Mouse (Mus musculus) neural tube, embryonic 14.5 days (tissue): ENCODE data around the gene Camsap3. TPM values are rescaled to one million over a fixed set of nuclear protein-coding genes. Genes with fewer than 3 reads are reported as not detected.

ENCODE experiments used
- polyA plus RNA-seq: library from polyadenylated mRNA; unstranded; fragments of >200 nt; fragmentation: Nextera tagmentation; extraction: Ambion mirVana; gene quantifications from 2 replicates; pipeline ENCODE4 v1.2.1, GENCODE M21; 2014

The Camsap3 gene
- polyA plus RNA-seq, 1 experiment from 2014 or later, result 52.9 TPM

Other genes starting within 250 kb of the Camsap3 start
- not detected in 2 replicates for gene A430078G23Rik, start 233.9 kb upstream of the Camsap3 start, polyA plus RNA-seq
- 11.4 and 12.3 TPM in 2 replicates for gene Arhgef18, start 194.3 kb upstream of the Camsap3 start, polyA plus RNA-seq
- 2.6 TPM in 2 replicates for gene Pex11g, start 119.6 kb upstream of the Camsap3 start, polyA plus RNA-seq
- 0.35 and 0.66 TPM in 2 replicates for gene Tex45, start 116.4 kb upstream of the Camsap3 start, polyA plus RNA-seq
- 26.4 and 43.5 TPM in 2 replicates for gene Zfp358, start 94.2 kb upstream of the Camsap3 start, polyA plus RNA-seq
- 64.9 and 86.5 TPM in 2 replicates for gene Mcoln1, start 86.8 kb upstream of the Camsap3 start, polyA plus RNA-seq
- 33.5 and 38.0 TPM in 2 replicates for gene Pnpla6, start 71.9 kb upstream of the Camsap3 start, polyA plus RNA-seq
- gene C330021F23Rik, start 19.3 kb upstream of the Camsap3 start, polyA plus RNA-seq, result 0.60 TPM in 1 of 2 replicates, not detected in the other
- 48.0 and 48.5 TPM in 2 replicates for gene Xab2, start 34.0 kb downstream of the Camsap3 start, polyA plus RNA-seq
- gene Pet100, start 34.3 kb downstream of the Camsap3 start, polyA plus RNA-seq, result 81.2 and 89.1 TPM in 2 replicates
- gene Pcp2, start 38.3 kb downstream of the Camsap3 start, polyA plus RNA-seq, result 0.18 and 0.29 TPM in 2 replicates
- gene Stxbp2, start 43.7 kb downstream of the Camsap3 start, polyA plus RNA-seq, result 33.7 and 40.4 TPM in 2 replicates
- gene Retn, start 68.5 kb downstream of the Camsap3 start, polyA plus RNA-seq, result 0.54 and 0.63 TPM in 2 replicates
- gene Mcemp1, start 78.5 kb downstream of the Camsap3 start, polyA plus RNA-seq, result 0.27 TPM in 1 of 2 replicates, not detected in the other
- gene Fcor, start 85.1 kb downstream of the Camsap3 start, polyA plus RNA-seq, result 14.2 and 27.6 TPM in 2 replicates
- 41.4 and 48.4 TPM in 2 replicates for gene Trappc5, start 89.0 kb downstream of the Camsap3 start, polyA plus RNA-seq
- 0.15 and 0.28 TPM in 2 replicates for gene Fcer2a, start 106.9 kb downstream of the Camsap3 start, polyA plus RNA-seq
- gene Clec4g, start 133.4 kb downstream of the Camsap3 start, polyA plus RNA-seq, result not detected in 2 replicates
- not detected in 2 replicates for gene Cd209a, start 161.7 kb downstream of the Camsap3 start, polyA plus RNA-seq